Mouse (Mus musculus): ENCODE results near the gene B630019K06Rik. TPM values are rescaled to one million over a fixed set of nuclear protein-coding genes. Genes with fewer than 3 reads are reported as not detected.

Gene B630019K06Rik
- polyA plus RNA-seq, 1 experiment from 2014 or later = 6.5 TPM

- Histone ChIP-seq H3K4me1 (ENCODE audit: insufficient read depth) (no peaks in the 10 kb centered on the region; the same call in 1 of the 2 replicates), H3K27me3 (ENCODE audit: insufficient read depth, low read length) (no peaks in the 10 kb centered on the region), H3K9me3 (ENCODE audit: low read depth, low read length) (no peaks in the 10 kb centered on the region), H3K9ac (peak overlapping the region; percentile 74), H3K27ac (ENCODE audit: low read depth) (peak overlapping the region; percentile 86), H3K4me2 (peak overlapping the region; percentile 67), H3K36me3 (ENCODE audit: insufficient read depth) (no peaks in the 10 kb centered on the region), H3K4me3 (ENCODE audit: low read depth, low read length) (peak overlapping the region; percentile 53)
- DNase-seq (peak; percentile 36), ATAC-seq (ENCODE audit: insufficient read depth) (peak; percentile 72)
- no peak for TF ChIP-seq CTCF (IDR thresholded peaks at IDR 0.05; ENCODE audit: low read depth)
- 9% methylated on average over 21 of the region's 42 CpGs for WGBS
These were observed 1.0 kb downstream of the B630019K06Rik start for GRCm38 (mm10) chrX:8893182-8893651.

- no peaks in the 10 kb centered on the region for H3K4me1 ChIP-seq (ENCODE audit: insufficient read depth)
- no peak overlapping the region for H3K4me2 ChIP-seq
- TF ChIP-seq CTCF (IDR thresholded peaks at IDR 0.05; ENCODE audit: low read depth) = no peak
- H3K27me3 ChIP-seq (ENCODE audit: insufficient read depth, low read length) = no peaks in the 10 kb centered on the region
- no peak overlapping the region for H3K4me3 ChIP-seq (ENCODE audit: low read depth, low read length)
- H3K9ac ChIP-seq = no peak overlapping the region
- WGBS = 66% methylated on average over 4 of the region's 4 CpGs
- no peaks in the 10 kb centered on the region for H3K9me3 ChIP-seq (ENCODE audit: low read depth, low read length)
- no peak overlapping the region for H3K27ac ChIP-seq (ENCODE audit: low read depth)
- no peak for DNase-seq
- ATAC-seq (ENCODE audit: insufficient read depth) = no peak
- H3K36me3 ChIP-seq (ENCODE audit: insufficient read depth) = no peaks in the 10 kb centered on the region
These were observed 8.6 kb downstream of the B630019K06Rik start for GRCm38 (mm10) chrX:8900823-8901222.

GRCm38 (mm10) chrX:8901906-8902472 is 9.8 kb downstream of the B630019K06Rik start:
- Histone ChIP-seq H3K9ac (no peak overlapping the region), H3K4me3 (ENCODE audit: low read depth, low read length) (no peak overlapping the region), H3K27ac (ENCODE audit: low read depth) (no peak overlapping the region), H3K4me2 (no peak overlapping the region), H3K9me3 (ENCODE audit: low read depth, low read length) (no peaks in the 10 kb centered on the region), H3K36me3 (ENCODE audit: insufficient read depth) (no peaks in the 10 kb centered on the region), H3K4me1 (ENCODE audit: insufficient read depth) (no peaks in the 10 kb centered on the region), H3K27me3 (ENCODE audit: insufficient read depth, low read length) (no peaks in the 10 kb centered on the region)
- DNase-seq = no peak
- WGBS = 34% methylated on average over 7 of the region's 7 CpGs
- no peak for TF ChIP-seq CTCF (IDR thresholded peaks at IDR 0.05; ENCODE audit: low read depth)
- no peak for ATAC-seq (ENCODE audit: insufficient read depth)

- Histone ChIP-seq H3K27ac (ENCODE audit: low read depth) (no peak overlapping the region), H3K27me3 (ENCODE audit: insufficient read depth, low read length) (no peaks in the 10 kb centered on the region), H3K9me3 (ENCODE audit: low read depth, low read length) (no peaks in the 10 kb centered on the region), H3K36me3 (ENCODE audit: insufficient read depth) (no peaks in the 10 kb centered on the region), H3K4me2 (no peak overlapping the region), H3K9ac (no peak overlapping the region), H3K4me3 (ENCODE audit: low read depth, low read length) (no peak overlapping the region), H3K4me1 (ENCODE audit: insufficient read depth) (no peaks in the 10 kb centered on the region)
- DNase-seq = no peak
- whole genome bisulfite sequencing = 78% methylated on average over 4 of the region's 4 CpGs
- no peak for TF ChIP-seq CTCF (IDR thresholded peaks at IDR 0.05; ENCODE audit: low read depth)
- no peak for ATAC-seq (ENCODE audit: insufficient read depth)
These were observed 28.9 kb downstream of the B630019K06Rik start for GRCm38 (mm10) chrX:8921080-8921479.

GRCm38 (mm10) chrX:8921813-8922607 is 29.8 kb downstream of the B630019K06Rik start:
- no peak overlapping the region for H3K4me3 ChIP-seq (ENCODE audit: low read depth, low read length)
- H3K9me3 ChIP-seq (ENCODE audit: low read depth, low read length) = no peaks in the 10 kb centered on the region
- no peak overlapping the region for H3K27ac ChIP-seq (ENCODE audit: low read depth)
- TF ChIP-seq CTCF (IDR thresholded peaks at IDR 0.05; ENCODE audit: low read depth) = peak; percentile 33; the same call in 1 of the 2 replicates
- no peak for ATAC-seq (ENCODE audit: insufficient read depth)
- no peak overlapping the region for H3K4me2 ChIP-seq
- no peak overlapping the region for H3K9ac ChIP-seq
- 50% methylated on average over 9 of the region's 9 CpGs for WGBS
- H3K4me1 ChIP-seq (ENCODE audit: insufficient read depth) = no peaks in the 10 kb centered on the region
- no peaks in the 10 kb centered on the region for H3K36me3 ChIP-seq (ENCODE audit: insufficient read depth)
- no peak for DNase-seq
- no peaks in the 10 kb centered on the region for H3K27me3 ChIP-seq (ENCODE audit: insufficient read depth, low read length)

- DNase-seq = no peak
These were observed 35.1 kb downstream of the B630019K06Rik start for GRCm38 (mm10) chrX:8927308-8927707.

GRCm38 (mm10) chrX:8944041-8944440 is 51.9 kb downstream of the B630019K06Rik start:
- Histone ChIP-seq H3K27me3 (ENCODE audit: insufficient read depth, low read length) (no peaks in the 10 kb centered on the region), H3K9me3 (ENCODE audit: low read depth, low read length) (no peaks in the 10 kb centered on the region), H3K36me3 (ENCODE audit: insufficient read depth) (no peaks in the 10 kb centered on the region), H3K9ac (no peak overlapping the region), H3K27ac (ENCODE audit: low read depth) (0 out of 2 replicates have a peak overlapping the region, but pooled peaks have one; percentile 30), H3K4me3 (ENCODE audit: low read depth, low read length) (no peak overlapping the region), H3K4me1 (ENCODE audit: insufficient read depth) (no peaks in the 10 kb centered on the region), H3K4me2 (no peak overlapping the region)
- no peak for TF ChIP-seq CTCF (IDR thresholded peaks at IDR 0.05; ENCODE audit: low read depth)
- WGBS = 70% methylated on average over 8 of the region's 8 CpGs
- DNase-seq (peak; percentile 16), ATAC-seq (ENCODE audit: insufficient read depth) (peak; percentile 60; the same call in 1 of the 2 replicates)

More at GRCm38 (mm10) chrX:8927308-8927707, 35.1 kb downstream of the B630019K06Rik start:
- Histone ChIP-seq H3K27ac (ENCODE audit: low read depth) (no peak overlapping the region), H3K36me3 (ENCODE audit: insufficient read depth) (no peaks in the 10 kb centered on the region), H3K9ac (no peak overlapping the region), H3K4me1 (ENCODE audit: insufficient read depth) (no peaks in the 10 kb centered on the region), H3K27me3 (ENCODE audit: insufficient read depth, low read length) (no peaks in the 10 kb centered on the region), H3K4me2 (no peak overlapping the region), H3K9me3 (ENCODE audit: low read depth, low read length) (no peaks in the 10 kb centered on the region), H3K4me3 (ENCODE audit: low read depth, low read length) (no peak overlapping the region)
- 40% methylated on average over 4 of the region's 4 CpGs for WGBS
- TF ChIP-seq CTCF (IDR thresholded peaks at IDR 0.05; ENCODE audit: low read depth) = no peak
- ATAC-seq (ENCODE audit: insufficient read depth) = no peak

Other genes starting within 250 kb of the B630019K06Rik start
- not detected in 2 replicates for gene Ssxb8, start 201.5 kb upstream of the B630019K06Rik start, polyA plus RNA-seq (2014; fragmentation: Nextera tagmentation; extraction: Ambion mirVana)
- not detected in 2 replicates for gene Ssx9, start 143.9 kb upstream of the B630019K06Rik start, polyA plus RNA-seq (2014; fragmentation: Nextera tagmentation; extraction: Ambion mirVana)
- gene Ssxb5, start 88.7 kb upstream of the B630019K06Rik start, polyA plus RNA-seq (2014; fragmentation: Nextera tagmentation; extraction: Ambion mirVana) = not detected in 2 replicates
- gene Gm6592, start 48.4 kb upstream of the B630019K06Rik start, polyA plus RNA-seq (2014; fragmentation: Nextera tagmentation; extraction: Ambion mirVana) = not detected in 2 replicates
- not detected in 2 replicates for gene Gm5751, start 18.1 kb upstream of the B630019K06Rik start, polyA plus RNA-seq (2014; fragmentation: Nextera tagmentation; extraction: Ambion mirVana)
- not detected in 2 replicates for gene Fthl17b, start 70.6 kb downstream of the B630019K06Rik start, polyA plus RNA-seq (2014; fragmentation: Nextera tagmentation; extraction: Ambion mirVana)
- gene Fthl17c, start 84.2 kb downstream of the B630019K06Rik start, polyA plus RNA-seq (2014; fragmentation: Nextera tagmentation; extraction: Ambion mirVana) = not detected in 2 replicates
- not detected in 2 replicates for gene Fthl17d, start 94.4 kb downstream of the B630019K06Rik start, polyA plus RNA-seq (2014; fragmentation: Nextera tagmentation; extraction: Ambion mirVana)
- gene Fthl17e, start 141.1 kb downstream of the B630019K06Rik start, polyA plus RNA-seq (2014; fragmentation: Nextera tagmentation; extraction: Ambion mirVana) = not detected in 2 replicates
- gene Fthl17f, start 170.6 kb downstream of the B630019K06Rik start, polyA plus RNA-seq (2014; fragmentation: Nextera tagmentation; extraction: Ambion mirVana) = not detected in 2 replicates
- not detected in 2 replicates for gene 4930402K13Rik, start 212.2 kb downstream of the B630019K06Rik start, polyA plus RNA-seq (2014; fragmentation: Nextera tagmentation; extraction: Ambion mirVana)

All from lung, embryonic 14.5 days (tissue).